Mouse (Mus musculus) heart, adult 18-20 months (tissue): ENCODE results near the gene Milr1. TPM values are rescaled to one million over a fixed set of nuclear protein-coding genes. Genes with fewer than 3 reads are reported as not detected.

Experiments
- DNase-seq, 2 experiments: peaks; one replicate each; pipeline ENCODE4 v3.0.0; 2021 to 2022; ENCODE audit warnings: mixed read lengths in 1 of 2
- microRNA-seq, 2 experiments: library from miRNA; unstranded; fragments of <30 nt; microRNA quantifications; one replicate each; pipeline ENCODE4 v1.2.0; 2022
- total RNA-seq, 2 experiments: library from RNA; stranded (reverse); gene quantifications; 2 replicates each; pipeline ENCODE4 v1.2.3; 2021

Gene Milr1
- total RNA-seq, 2 experiments from 2014 or later = 0.54 to 1.7 TPM

DNA sequence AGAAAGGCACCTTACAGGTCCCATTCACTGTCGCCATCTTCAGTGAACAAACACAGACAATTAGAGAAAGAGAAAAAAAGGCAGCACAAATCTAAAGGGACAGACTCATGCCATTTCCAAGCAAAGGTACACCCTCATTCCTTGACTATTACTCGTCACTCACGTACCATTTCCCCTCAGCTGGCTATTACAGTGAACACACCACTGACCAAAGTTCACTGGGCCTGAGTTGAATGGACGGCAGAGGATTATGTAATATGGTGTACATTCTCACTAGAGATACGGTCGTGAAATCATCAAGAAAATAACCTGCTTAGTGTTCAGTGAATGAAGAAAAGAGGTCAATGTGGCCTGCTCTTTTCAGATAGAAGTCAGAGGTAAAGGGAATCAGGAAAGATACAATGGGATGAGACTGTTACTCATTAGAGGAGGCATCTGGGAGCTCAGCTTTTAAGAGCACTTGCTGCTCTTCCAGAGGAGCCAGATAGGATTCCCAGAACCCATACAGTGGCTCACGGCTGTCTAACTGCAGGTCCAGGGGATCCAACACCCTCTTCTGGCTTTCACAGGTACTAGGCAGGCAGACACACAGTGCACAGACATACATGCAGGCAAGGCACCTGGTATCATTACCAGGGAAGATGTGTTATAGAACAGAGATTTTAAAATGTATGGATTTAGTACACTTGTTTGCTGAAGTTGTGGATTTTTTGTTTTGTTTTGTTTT is 61.5 kb downstream of the Milr1 start:
- DNase-seq = no peak

DNA sequence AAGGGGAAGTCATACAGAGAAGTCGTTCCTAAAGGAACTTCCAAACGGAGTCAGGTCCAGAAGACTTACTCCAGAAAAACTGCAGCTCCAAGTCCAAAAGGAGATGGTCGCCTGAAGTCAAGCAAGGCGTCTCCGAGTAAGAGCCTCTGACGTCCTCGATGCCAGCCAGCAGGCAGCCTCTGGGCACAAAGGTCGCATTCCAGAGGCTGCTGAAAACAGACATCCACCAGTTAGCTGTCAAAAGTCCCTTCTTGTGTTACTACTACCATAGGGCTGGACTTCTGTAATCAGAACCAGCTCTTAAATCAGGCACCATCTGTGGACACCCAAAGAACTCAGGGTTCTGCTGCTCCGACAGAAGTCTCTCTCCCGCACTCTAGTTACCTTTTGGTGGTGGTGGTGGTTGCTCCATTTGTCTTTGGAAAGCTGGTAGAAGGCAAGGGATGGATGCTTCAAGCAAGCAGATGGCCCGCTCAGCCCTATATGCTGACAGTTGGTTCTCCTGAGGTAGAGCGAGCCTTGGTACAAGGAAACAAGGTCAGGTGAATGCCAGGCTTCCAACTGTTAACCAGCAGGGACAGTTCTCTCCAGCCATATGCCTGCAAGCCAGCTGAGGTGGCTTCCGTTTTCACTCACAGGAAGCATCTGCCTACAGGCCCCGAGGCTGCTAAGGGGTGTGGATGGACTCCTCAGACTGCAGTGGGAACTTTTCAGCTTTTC is 63.7 kb downstream of the Milr1 start:
- DNase-seq = no peak

DNA sequence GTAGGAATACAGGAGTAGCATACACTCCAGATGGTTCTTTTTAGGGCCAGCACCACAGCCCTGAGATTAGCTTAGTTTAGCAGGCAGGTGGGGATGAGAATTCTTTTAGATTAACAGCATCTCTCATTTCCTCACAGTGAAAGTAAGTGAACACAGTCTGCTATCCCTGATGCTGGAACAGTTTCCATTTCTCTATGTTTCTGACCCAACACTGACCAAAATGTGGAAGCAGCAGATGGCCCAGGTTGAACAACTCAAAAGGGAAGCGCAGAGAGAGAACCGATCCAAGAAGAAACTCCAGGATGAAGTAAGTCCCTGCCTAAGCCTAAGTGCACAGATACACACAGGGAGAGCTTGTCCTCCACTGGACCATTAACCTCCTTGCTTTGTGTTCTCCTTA is 64.3 kb downstream of the Milr1 start:
- DNase-seq = no peak

DNA sequence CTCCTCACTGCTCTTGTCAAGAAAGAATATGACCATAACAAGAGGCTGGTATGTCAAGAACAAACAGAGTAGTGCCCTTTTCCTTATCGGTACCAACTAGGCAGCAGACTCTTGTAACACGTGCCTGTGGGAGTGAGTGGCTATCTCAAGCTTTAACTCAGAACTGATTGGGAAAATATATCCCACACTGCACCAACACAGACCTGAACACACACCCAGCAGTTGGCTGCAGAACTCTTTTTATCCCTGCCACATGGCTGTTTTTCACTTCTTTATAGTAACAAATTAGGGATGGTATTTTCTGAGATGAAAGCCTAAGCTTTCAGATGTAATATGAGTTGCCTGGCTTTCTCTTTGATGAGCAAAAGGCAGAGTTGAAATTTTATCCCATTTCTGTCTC is 64.7 kb downstream of the Milr1 start:
- DNase-seq = no peak

DNA sequence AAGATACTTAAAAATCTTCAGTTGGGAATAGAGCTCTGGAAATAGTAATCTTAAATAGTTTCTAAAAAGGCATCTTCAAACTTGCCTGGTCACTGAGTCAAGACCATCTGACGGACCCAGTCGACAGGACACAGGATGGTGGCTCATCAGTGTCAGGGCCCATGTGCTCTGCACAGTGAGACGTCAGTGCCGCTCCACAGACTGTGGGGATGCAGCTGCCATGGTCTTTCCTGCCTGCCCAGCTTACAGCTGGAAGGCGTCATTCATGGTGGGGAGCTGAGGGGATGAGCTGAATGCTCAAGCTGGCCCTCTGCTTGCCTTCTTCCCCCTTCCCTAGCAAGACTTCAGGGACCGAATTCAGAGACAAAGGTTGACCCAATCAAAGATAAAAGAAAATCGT is 65.3 kb downstream of the Milr1 start:
- DNase-seq = no peak

DNA sequence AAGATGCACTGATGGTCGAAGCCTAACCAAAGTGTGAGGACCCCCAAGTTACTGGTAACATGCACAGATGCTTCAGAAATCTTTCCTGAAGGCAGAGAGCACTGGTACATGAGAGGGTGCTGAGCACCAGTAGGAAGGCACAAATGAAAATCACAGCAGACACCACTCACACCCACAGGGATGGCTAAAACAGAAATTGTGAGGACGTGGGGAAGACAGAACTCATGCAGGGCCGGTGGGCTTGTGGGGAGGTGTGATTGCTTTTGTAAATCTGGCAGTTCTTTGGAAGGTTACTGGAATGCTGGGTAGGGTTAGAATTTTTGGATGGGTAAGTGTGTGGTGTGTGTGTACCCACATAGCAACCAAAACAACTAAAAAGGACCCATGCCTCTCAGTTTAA is 66.1 kb downstream of the Milr1 start:
- no peak for DNase-seq

DNA sequence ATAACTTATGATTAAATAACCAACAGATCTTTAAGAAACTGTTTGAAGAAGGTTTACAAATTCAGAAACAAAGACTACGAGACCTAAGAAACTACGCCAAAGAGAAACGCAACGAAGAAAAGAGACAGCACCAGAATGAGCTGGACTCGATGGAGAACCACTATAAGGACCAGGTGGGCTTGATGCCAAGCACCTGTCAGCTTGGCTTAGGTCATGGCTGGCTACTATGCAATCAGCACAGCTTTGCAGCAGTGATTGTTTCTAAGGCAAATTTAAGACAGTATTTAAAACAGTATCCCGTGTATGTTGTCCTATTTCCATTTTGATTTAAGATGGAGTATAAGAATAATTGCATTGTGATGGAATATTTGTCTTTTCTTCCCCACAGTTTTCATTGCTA is 66.8 kb downstream of the Milr1 start:
- DNase-seq = no peak

DNA sequence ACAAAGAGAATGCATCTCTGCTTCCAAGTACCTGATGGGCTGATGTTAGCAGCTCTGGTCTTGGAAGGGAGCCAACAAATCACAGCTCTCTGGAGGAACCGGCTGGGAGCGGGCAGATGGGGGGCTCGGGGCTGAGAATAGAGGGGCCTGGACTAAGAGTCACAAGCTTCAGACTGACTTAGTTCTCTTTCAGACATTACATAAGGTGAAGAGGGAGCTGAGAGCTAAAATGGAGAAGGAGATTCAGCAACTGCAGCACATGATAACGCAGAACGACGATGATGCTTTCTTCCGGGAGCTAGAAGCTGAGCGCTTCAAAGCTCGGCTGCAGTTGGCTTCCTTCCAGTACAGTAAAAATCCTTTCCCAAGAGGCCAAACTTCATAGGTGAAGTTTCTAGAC is 67.3 kb downstream of the Milr1 start:
- peak in 1 of 2 experiments; percentile 26 for DNase-seq

Small RNA genes lying within 50 kb of the gene (microRNA-seq; reads per million reads assigned to microRNA genes)
- 0 to 0.38 reads per million in 2 experiments for gene Gm25994
- gene Mir3064 = 14.0 to 17.4 reads per million in 2 experiments

Other genes starting within 250 kb of the Milr1 start
- gene Tex2, start 137.8 kb upstream of the Milr1 start, total RNA-seq = 10 to 100 TPM; 41.5 to 42.0 TPM
- gene Pecam1, start 598 bp upstream of the Milr1 start, total RNA-seq = 100 to 1,000 TPM in 1 of 2 experiments, 10 to 100 TPM in 1; 91.5 to 105 TPM
- gene Polg2, start 28.3 kb downstream of the Milr1 start, total RNA-seq = 1 to 10 TPM; 3.5 to 4.6 TPM
- 100 to 1,000 TPM; 291 to 328 TPM for gene Ddx5, start 38.0 kb downstream of the Milr1 start, total RNA-seq
- gene Cep95, start 38.0 kb downstream of the Milr1 start, total RNA-seq = 1 to 10 TPM; 3.8 to 5.3 TPM
- 10 to 100 TPM; 36.1 to 37.0 TPM for gene Smurf2, start 169.5 kb downstream of the Milr1 start, total RNA-seq
- gene Kpna2, start 248.3 kb downstream of the Milr1 start, total RNA-seq = 10 to 100 TPM; 70.1 to 72.1 TPM